ENCODE assay signal across 12 mouse cellular contexts in the genomic region with DNA sequence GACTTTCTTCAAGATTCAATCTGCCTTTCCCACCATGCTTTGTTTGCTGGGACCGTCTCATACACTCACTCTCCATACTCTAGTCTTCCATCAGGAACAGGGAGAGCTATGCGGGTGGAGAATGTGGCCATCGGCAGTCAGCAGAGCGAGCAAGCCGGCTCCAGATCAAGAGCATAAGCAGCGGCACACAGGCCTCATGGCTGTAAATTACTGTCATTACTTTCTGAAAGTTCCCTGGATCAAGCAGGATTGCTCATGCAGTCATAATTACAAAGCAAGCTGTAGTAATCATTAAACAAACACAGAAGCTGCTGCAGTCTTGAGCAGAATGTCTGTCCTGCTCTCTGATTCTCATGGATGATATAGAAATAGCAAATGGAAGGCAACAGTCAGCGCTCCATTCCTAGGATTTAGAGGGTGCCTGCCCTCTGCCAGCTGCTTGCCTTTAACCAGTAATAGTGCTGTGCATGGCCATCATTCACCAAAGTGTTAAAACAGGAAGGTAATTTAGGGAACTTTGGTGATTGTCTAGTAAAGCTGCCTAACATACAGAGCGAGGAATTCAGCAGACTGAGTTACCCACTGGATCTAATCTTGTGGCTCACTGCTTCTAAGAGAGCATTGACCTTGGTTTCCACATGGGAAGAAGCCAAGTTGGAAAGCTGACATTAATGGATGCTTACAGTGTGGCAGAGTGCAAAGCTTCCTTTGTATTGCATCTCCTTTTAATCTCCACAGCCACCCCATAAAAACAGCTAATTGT.
DNase-seq lines count a peak whose midpoint lies in the region; ATAC-seq and TF ChIP-seq lines count a peak whose summit lies in the region.
"Had no signal": no experiment of that assay in that cellular context is flagged by ENCODE, and none has a peak within 500 bp of the region (broad histone marks: within the 10 kb centered on the region; RNA-seq: fewer than 3 reads in every experiment).

No protein-coding gene starts in this region.

- no peaks in the 10 kb centered on the region for H3K9me3 ChIP-seq in limb, embryonic 11.5 days (ENCODE audit: control insufficient read depth, low read length)
- H3K9me3 ChIP-seq: liver, embryonic 15.5 days; midbrain, embryonic 12.5 days had no signal

- DNase-seq in adrenal gland, postnatal 14 days = peak; percentile 27
- DNase-seq in adrenal gland, adult 8-10 months = no peak
- peak; percentile 63 for DNase-seq in Patski (ENCODE audit: low read depth, low spot score)
- DNase-seq in kidney, adult 11 months = peak; percentile 9
- DNase-seq in limb, embryonic 11.5 days (ENCODE audit: low spot score) = peak; percentile 40
- no peak for DNase-seq in layer of hippocampus, adult 8-10 months (ENCODE audit: low spot score in 2 of 2)
- DNase-seq in left cerebral cortex, adult 8-10 months (ENCODE audit: low spot score in 2 of 2) = no peak
- DNase-seq: gastrocnemius, postnatal 14 days; layer of hippocampus, adult 9-11 months had no signal

- no peak overlapping the region; the same call in 1 of the 2 replicates for H3K27ac ChIP-seq in limb, embryonic 11.5 days (replicated peaks; ENCODE audit: low read depth, low read length)
- H3K27ac ChIP-seq: liver, embryonic 15.5 days; midbrain, embryonic 12.5 days had no signal

- 33% methylated on average over 8 of the region's 8 CpGs for WGBS in limb, embryonic 11.5 days

- H3K9ac ChIP-seq in limb, embryonic 11.5 days (ENCODE audit: low read length) = no peak overlapping the region
- H3K9ac ChIP-seq: liver, embryonic 15.5 days; midbrain, embryonic 12.5 days had no signal

- POLR2A ChIA-PET in Patski (lab: Charles Lee) = no interaction called here

- peaks cover 6% of the 10 kb centered on the region for H3K27me3 ChIP-seq in Patski
- H3K27me3 ChIP-seq in limb, embryonic 11.5 days (ENCODE audit: control insufficient read depth, insufficient read depth, low read length) = no peaks in the 10 kb centered on the region
- H3K27me3 ChIP-seq: liver, embryonic 15.5 days; midbrain, embryonic 12.5 days had no signal

- in situ Hi-C loops in Patski (cut with MboI; ENCODE audit: low pct_unique_long_range_greater_than_20kb) = loop anchor here (25.0 kb wide), 1 partner anchor 298 kb away; a partner anchor contains a TSS

- H3K4me3 ChIP-seq in limb, embryonic 11.5 days (ENCODE audit: low read depth, low read length) = no peak overlapping the region
- H3K4me3 ChIP-seq: liver, embryonic 15.5 days; midbrain, embryonic 12.5 days had no signal

- ATAC-seq in Patski = peak; percentile 86
- ATAC-seq in limb, embryonic 11.5 days (ENCODE audit: insufficient number of reproducible peaks, low FRiP score, low TSS enrichment, low read depth) = 0 out of 2 replicates have a peak, but pooled peaks have one; percentile 20
- no peak for ATAC-seq in erythroid progenitor cell, adult 5-6 weeks (replicated peaks; ENCODE audit: low FRiP score, poor library complexity, severe bottlenecking)

- no peaks in the 10 kb centered on the region for H3K36me3 ChIP-seq in limb, embryonic 11.5 days (ENCODE audit: control insufficient read depth, insufficient read depth, low read length)
- H3K36me3 ChIP-seq: liver, embryonic 15.5 days; midbrain, embryonic 12.5 days had no signal

- H3K4me2 ChIP-seq in limb, embryonic 11.5 days (ENCODE audit: low read depth, severe bottlenecking) = no peak overlapping the region
- H3K4me2 ChIP-seq: liver, embryonic 15.5 days; midbrain, embryonic 12.5 days had no signal

- peaks cover 2% of the 10 kb centered on the region; the same call in 1 of the 2 replicates for H3K4me1 ChIP-seq in limb, embryonic 11.5 days (ENCODE audit: control insufficient read depth, insufficient read depth, low read length)
- H3K4me1 ChIP-seq: liver, embryonic 15.5 days; midbrain, embryonic 12.5 days had no signal

- CTCF ChIA-PET in Patski (lab: Charles Lee) = interaction anchor here (1.5 to 1.6 kb wide), 2 partner anchors 14 to 103 kb away, joined by 3 to 4 read pairs; no protein-coding TSS in a partner anchor

- TF ChIP-seq CTCF in Patski (IDR thresholded peaks at IDR 0.05) = no peak

Comparison
In these comparisons a context has a peak if more than half of its experiments do, and no peak if none do; other contexts are left out.
1. DNase-seq: peak in adrenal gland, postnatal 14 days (single experiment), Patski (single experiment), kidney, adult 11 months (single experiment) and limb, embryonic 11.5 days (single experiment); none in adrenal gland, adult 8-10 months (single experiment), layer of hippocampus, adult 8-10 months (0 of 2) and left cerebral cortex, adult 8-10 months (0 of 2).